Mouse (Mus musculus): ENCODE measurements around the gene Ovca2.

DNA sequence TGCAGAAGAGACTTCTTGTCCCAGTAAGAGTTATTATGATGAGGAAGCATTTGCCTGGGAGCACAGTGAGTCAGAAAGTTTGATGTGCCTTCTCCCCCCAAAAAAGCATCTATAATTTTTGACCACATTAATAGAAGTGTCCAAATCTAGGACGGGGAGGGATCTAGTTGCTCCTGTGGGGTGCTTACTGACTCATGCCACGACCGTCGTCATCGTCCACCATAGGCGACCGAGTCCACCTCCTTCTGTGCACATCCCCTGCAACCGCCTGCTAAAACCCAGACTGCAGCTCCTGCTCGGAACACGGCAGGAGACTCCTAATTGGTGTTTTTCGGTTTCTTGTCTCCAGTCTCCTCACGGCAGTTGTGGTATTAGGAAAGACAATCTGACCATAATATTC is 45.4 kb upstream of the Ovca2 start:
- TF ChIP-seq POLR2A (IDR thresholded peaks at IDR 0.05; ENCODE audit: borderline replicate concordance, extremely low read depth, low read depth, low read length) (no peak), CTCF (IDR thresholded peaks at IDR 0.05; ENCODE audit: insufficient read depth, low read length) (no peak)

All from lung, adult 2 months (tissue).